Mouse (Mus musculus): Measurements from ENCODE around the gene Nck2. TPM values are rescaled to one million over a fixed set of nuclear protein-coding genes. Genes with fewer than 3 reads are reported as not detected.

Nck2 gene
- polyA plus RNA-seq, 1 experiment = 11.2 TPM

GRCm38 (mm10) chr1:43404693-43405678, 39.4 kb upstream of the Nck2 start:
- peaks cover 3% of the 10 kb centered on the region; the same call in 1 of the 2 replicates for H3K4me1 ChIP-seq (ENCODE audit: control insufficient read depth, insufficient read depth, low read length)
- H3K4me3 ChIP-seq (ENCODE audit: insufficient read depth, low read length) = no peak overlapping the region
- TF ChIP-seq POLR2A (IDR thresholded peaks at IDR 0.05; ENCODE audit: borderline replicate concordance, low read depth, low read length) (no peak), CTCF (IDR thresholded peaks at IDR 0.05; ENCODE audit: low read depth, low read length) (no peak)
- no peak overlapping the region for H3K27ac ChIP-seq (ENCODE audit: insufficient read depth, low read depth, low read length)

GRCm38 (mm10) chr1:43409019-43409418, 35.4 kb upstream of the Nck2 start:
- Histone ChIP-seq H3K4me1 (ENCODE audit: control insufficient read depth, insufficient read depth, low read length) (peaks cover 3% of the 10 kb centered on the region; the same call in 1 of the 2 replicates), H3K27ac (ENCODE audit: insufficient read depth, low read depth, low read length) (no peak overlapping the region), H3K4me3 (ENCODE audit: insufficient read depth, low read length) (no peak overlapping the region)
- TF ChIP-seq CTCF (IDR thresholded peaks at IDR 0.05; ENCODE audit: low read depth, low read length) = no peak
- TF ChIP-seq POLR2A (IDR thresholded peaks at IDR 0.05; ENCODE audit: borderline replicate concordance, low read depth, low read length) = no peak

GRCm38 (mm10) chr1:43412825-43413224, 31.6 kb upstream of the Nck2 start:
- H3K4me3 ChIP-seq (ENCODE audit: insufficient read depth, low read length) = no peak overlapping the region
- no peak overlapping the region for H3K27ac ChIP-seq (ENCODE audit: insufficient read depth, low read depth, low read length)
- TF ChIP-seq POLR2A (IDR thresholded peaks at IDR 0.05; ENCODE audit: borderline replicate concordance, low read depth, low read length) (no peak), CTCF (IDR thresholded peaks at IDR 0.05; ENCODE audit: low read depth, low read length) (no peak)
- peaks cover 3% of the 10 kb centered on the region; the same call in 1 of the 2 replicates for H3K4me1 ChIP-seq (ENCODE audit: control insufficient read depth, insufficient read depth, low read length)

GRCm38 (mm10) chr1:43413298-43413697, 31.1 kb upstream of the Nck2 start:
- H3K4me3 ChIP-seq (ENCODE audit: insufficient read depth, low read length) = no peak overlapping the region
- H3K4me1 ChIP-seq (ENCODE audit: control insufficient read depth, insufficient read depth, low read length) = peaks cover 3% of the 10 kb centered on the region; the same call in 1 of the 2 replicates
- H3K27ac ChIP-seq (ENCODE audit: insufficient read depth, low read depth, low read length) = no peak overlapping the region
- no peak for TF ChIP-seq POLR2A (IDR thresholded peaks at IDR 0.05; ENCODE audit: borderline replicate concordance, low read depth, low read length)
- TF ChIP-seq CTCF (IDR thresholded peaks at IDR 0.05; ENCODE audit: low read depth, low read length) = no peak

- H3K4me3 ChIP-seq (ENCODE audit: insufficient read depth, low read length) = no peak overlapping the region
- TF ChIP-seq POLR2A (IDR thresholded peaks at IDR 0.05; ENCODE audit: borderline replicate concordance, low read depth, low read length) (no peak), CTCF (IDR thresholded peaks at IDR 0.05; ENCODE audit: low read depth, low read length) (no peak)
- no peak overlapping the region for H3K27ac ChIP-seq (ENCODE audit: insufficient read depth, low read depth, low read length)
- peaks cover 2% of the 10 kb centered on the region; the same call in 1 of the 2 replicates for H3K4me1 ChIP-seq (ENCODE audit: control insufficient read depth, insufficient read depth, low read length)
Measured at GRCm38 (mm10) chr1:43413749-43414148, 30.6 kb upstream of the Nck2 start.

- Histone ChIP-seq H3K4me3 (ENCODE audit: insufficient read depth, low read length) (no peak overlapping the region), H3K27ac (ENCODE audit: insufficient read depth, low read depth, low read length) (no peak overlapping the region), H3K4me1 (ENCODE audit: control insufficient read depth, insufficient read depth, low read length) (no peaks in the 10 kb centered on the region)
- TF ChIP-seq CTCF (IDR thresholded peaks at IDR 0.05; ENCODE audit: low read depth, low read length) (no peak), POLR2A (IDR thresholded peaks at IDR 0.05; ENCODE audit: borderline replicate concordance, low read depth, low read length) (no peak)
Measured at GRCm38 (mm10) chr1:43414228-43414627, 30.2 kb upstream of the Nck2 start.

GRCm38 (mm10) chr1:43414971-43415370, 29.4 kb upstream of the Nck2 start:
- Histone ChIP-seq H3K4me1 (ENCODE audit: control insufficient read depth, insufficient read depth, low read length) (no peaks in the 10 kb centered on the region), H3K27ac (ENCODE audit: insufficient read depth, low read depth, low read length) (no peak overlapping the region), H3K4me3 (ENCODE audit: insufficient read depth, low read length) (no peak overlapping the region)
- no peak for TF ChIP-seq CTCF (IDR thresholded peaks at IDR 0.05; ENCODE audit: low read depth, low read length)
- no peak for TF ChIP-seq POLR2A (IDR thresholded peaks at IDR 0.05; ENCODE audit: borderline replicate concordance, low read depth, low read length)

GRCm38 (mm10) chr1:43422969-43423748, 21.2 kb upstream of the Nck2 start:
- Histone ChIP-seq H3K27ac (ENCODE audit: insufficient read depth, low read depth, low read length) (no peak overlapping the region), H3K4me3 (ENCODE audit: insufficient read depth, low read length) (no peak overlapping the region), H3K4me1 (ENCODE audit: control insufficient read depth, insufficient read depth, low read length) (no peaks in the 10 kb centered on the region)
- TF ChIP-seq CTCF (IDR thresholded peaks at IDR 0.05; ENCODE audit: low read depth, low read length) (no peak), POLR2A (IDR thresholded peaks at IDR 0.05; ENCODE audit: borderline replicate concordance, low read depth, low read length) (no peak)

- no peak overlapping the region for H3K4me3 ChIP-seq (ENCODE audit: insufficient read depth, low read length)
- no peak for TF ChIP-seq POLR2A (IDR thresholded peaks at IDR 0.05; ENCODE audit: borderline replicate concordance, low read depth, low read length)
- TF ChIP-seq CTCF (IDR thresholded peaks at IDR 0.05; ENCODE audit: low read depth, low read length) = no peak
- no peak overlapping the region for H3K27ac ChIP-seq (ENCODE audit: insufficient read depth, low read depth, low read length)
- peaks cover 8% of the 10 kb centered on the region for H3K4me1 ChIP-seq (ENCODE audit: control insufficient read depth, insufficient read depth, low read length)
Measured at GRCm38 (mm10) chr1:43426526-43426925, 17.9 kb upstream of the Nck2 start.
